Comparison of ENCODE assay signal across 26 mouse cellular contexts in genomic region chr10:87717156-87717555, GRCm38 (mm10).
DNase-seq lines count a peak whose midpoint lies in the region; ATAC-seq and TF ChIP-seq lines count a peak whose summit lies in the region.
"Had no signal": no experiment of that assay in that cellular context is flagged by ENCODE, and none has a peak within 500 bp of the region (broad histone marks: within the 10 kb centered on the region; RNA-seq: fewer than 3 reads in every experiment).

No protein-coding gene starts in this region.

- no peak for TF ChIP-seq POLR2A in kidney, adult 2 months (IDR thresholded peaks at IDR 0.05; ENCODE audit: low read depth, low read length)
- no peak for TF ChIP-seq POLR2A in liver, adult 2 months (IDR thresholded peaks at IDR 0.05; ENCODE audit: extremely low read depth, insufficient read depth, low read length)

- no peak overlapping the region for H3K9ac ChIP-seq in intestine, postnatal 0 days (ENCODE audit: low read depth, low read length)
- H3K9ac ChIP-seq in intestine, embryonic 15.5 days = no peak overlapping the region
- H3K9ac ChIP-seq in liver, adult 2 months (ENCODE audit: low read depth, low read length) = no peak overlapping the region
- H3K9ac ChIP-seq: embryonic facial prominence, embryonic 12.5 days; embryonic facial prominence, embryonic 15.5 days; forebrain, postnatal 0 days; heart, embryonic 13.5 days; hindbrain, embryonic 14.5 days had no signal

- no peaks in the 10 kb centered on the region for H3K27me3 ChIP-seq in intestine, postnatal 0 days (replicated peaks; ENCODE audit: control insufficient read depth, insufficient read depth, low read length)
- no peaks in the 10 kb centered on the region for H3K27me3 ChIP-seq in intestine, embryonic 15.5 days (replicated peaks)
- H3K27me3 ChIP-seq in kidney, adult 2 months (replicated peaks; ENCODE audit: control insufficient read depth, insufficient read depth, low read length) = no peaks in the 10 kb centered on the region
- H3K27me3 ChIP-seq in liver, adult 2 months (ENCODE audit: control insufficient read depth, insufficient read depth, low read length) = no peaks in the 10 kb centered on the region
- H3K27me3 ChIP-seq: embryonic facial prominence, embryonic 12.5 days; embryonic facial prominence, embryonic 15.5 days; heart, embryonic 13.5 days had no signal

- TF ChIP-seq CTCF in intestine, postnatal 0 days (IDR thresholded peaks at IDR 0.05; ENCODE audit: low read depth) = no peak
- no peak for TF ChIP-seq CTCF in kidney, adult 2 months (conservative IDR thresholded peaks at IDR 0.05; ENCODE audit: insufficient read depth, insufficient read length, low read depth, low read length)
- TF ChIP-seq CTCF in liver, adult 2 months (IDR thresholded peaks at IDR 0.05; ENCODE audit: low read depth, low read length) = no peak

- no peak overlapping the region for H3K4me3 ChIP-seq in intestine, postnatal 0 days (ENCODE audit: low read depth, low read length)
- H3K4me3 ChIP-seq in intestine, embryonic 15.5 days (replicated peaks) = no peak overlapping the region
- no peak overlapping the region for H3K4me3 ChIP-seq in kidney, adult 2 months (ENCODE audit: insufficient read depth, low read depth, low read length)
- no peak overlapping the region for H3K4me3 ChIP-seq in liver, adult 2 months (ENCODE audit: insufficient read depth, low read depth, low read length)
- H3K4me3 ChIP-seq: embryonic facial prominence, embryonic 12.5 days; embryonic facial prominence, embryonic 15.5 days; gastrocnemius, adult 2 months; heart, adult 2 months; heart, embryonic 10.5 days; heart, embryonic 13.5 days had no signal

- no peak overlapping the region for H3K4me2 ChIP-seq in intestine, postnatal 0 days (replicated peaks; ENCODE audit: low read depth)
- no peak overlapping the region for H3K4me2 ChIP-seq in intestine, embryonic 15.5 days (replicated peaks)
- H3K4me2 ChIP-seq: embryonic facial prominence, embryonic 12.5 days; embryonic facial prominence, embryonic 15.5 days; heart, embryonic 13.5 days; hindbrain, embryonic 14.5 days had no signal

- no peaks in the 10 kb centered on the region for H3K36me3 ChIP-seq in intestine, postnatal 0 days (ENCODE audit: control insufficient read depth, insufficient read depth)
- no peaks in the 10 kb centered on the region for H3K36me3 ChIP-seq in intestine, embryonic 15.5 days
- no peaks in the 10 kb centered on the region for H3K36me3 ChIP-seq in kidney, adult 2 months (ENCODE audit: control insufficient read depth, insufficient read depth, low read length)
- H3K36me3 ChIP-seq in liver, adult 2 months (ENCODE audit: control insufficient read depth, insufficient read depth, low read length) = no peaks in the 10 kb centered on the region
- H3K36me3 ChIP-seq: embryonic facial prominence, embryonic 12.5 days; embryonic facial prominence, embryonic 15.5 days; heart, embryonic 10.5 days; heart, embryonic 13.5 days had no signal

- H3K4me1 ChIP-seq in intestine, postnatal 0 days (replicated peaks; ENCODE audit: control insufficient read depth, insufficient read depth, low read length) = no peaks in the 10 kb centered on the region
- H3K4me1 ChIP-seq in intestine, embryonic 15.5 days (replicated peaks) = no peaks in the 10 kb centered on the region
- no peaks in the 10 kb centered on the region for H3K4me1 ChIP-seq in kidney, adult 2 months (ENCODE audit: control insufficient read depth, insufficient read depth, low read length)
- peaks cover 14% of the 10 kb centered on the region for H3K4me1 ChIP-seq in liver, adult 2 months (ENCODE audit: control insufficient read depth, insufficient read depth, low read length)
- H3K4me1 ChIP-seq: embryonic facial prominence, embryonic 12.5 days; embryonic facial prominence, embryonic 15.5 days; heart, embryonic 10.5 days had no signal

- ATAC-seq in intestine, postnatal 0 days = 0 out of 2 replicates have a peak, but pooled peaks have one; percentile 33
- ATAC-seq in intestine, embryonic 15.5 days = no peak
- ATAC-seq: activated CD4-positive, CD25-positive, alpha-beta regulatory T cell, adult 4 months; forebrain, embryonic 14.5 days; forebrain, postnatal 0 days had no signal

- no peak overlapping the region for H3K27ac ChIP-seq in intestine, postnatal 0 days (ENCODE audit: low read depth, low read length)
- no peak overlapping the region for H3K27ac ChIP-seq in intestine, embryonic 15.5 days
- H3K27ac ChIP-seq in kidney, adult 2 months (ENCODE audit: insufficient read depth, low read depth, low read length) = no peak overlapping the region
- H3K27ac ChIP-seq in liver, adult 2 months (replicated peaks; ENCODE audit: insufficient read depth, low read depth, low read length) = peak overlapping the region; percentile 40
- H3K27ac ChIP-seq: embryonic facial prominence, embryonic 12.5 days; embryonic facial prominence, embryonic 15.5 days; gastrocnemius, adult 2 months; heart, adult 2 months; heart, embryonic 10.5 days; heart, embryonic 13.5 days; hindbrain, embryonic 14.5 days had no signal

- DNase-seq in kidney, adult 2 months = peak; percentile 61
- no peak for DNase-seq in kidney, postnatal 10 days
- DNase-seq in liver, adult 2 months (ENCODE audit: extremely low read depth, low read depth, low spot score) = peak; percentile 79
- DNase-seq in liver = no peak
- peak; percentile 11 for DNase-seq in yolk sac, embryonic 10.5 days (ENCODE audit: low spot score)
- no peak for DNase-seq in cerebellum, postnatal 25 days
- DNase-seq: adrenal gland, postnatal 10 days; adrenal gland, postnatal 36 days; cerebellum, adult 18-20 months; cerebellum, adult 9-10 months; cerebellum, postnatal 14 days; forebrain, postnatal 0 days; gastrocnemius, adult 2 months; gastrocnemius, postnatal 25 days; heart, adult 2 months; heart, postnatal 14 days; heart, postnatal 4 days had no signal

- H3K9me3 ChIP-seq in intestine, postnatal 0 days (ENCODE audit: control insufficient read depth) = no peaks in the 10 kb centered on the region
- no peaks in the 10 kb centered on the region for H3K9me3 ChIP-seq in intestine, embryonic 15.5 days
- H3K9me3 ChIP-seq: embryonic facial prominence, embryonic 12.5 days; embryonic facial prominence, embryonic 15.5 days; heart, embryonic 10.5 days; heart, embryonic 13.5 days had no signal

- no peaks in the 10 kb centered on the region for H3K79me2 ChIP-seq in liver, adult 2 months (ENCODE audit: control insufficient read depth, insufficient read depth, low read length)

Comparison
In these comparisons a context has a peak if more than half of its experiments do, and no peak if none do; other contexts are left out.
1. DNase-seq: peak in kidney, adult 2 months (single experiment), liver, adult 2 months (single experiment) and yolk sac, embryonic 10.5 days (single experiment); none in kidney, postnatal 10 days (single experiment), liver (single experiment) and cerebellum, postnatal 25 days (0 of 2).